8 mouse cellular contexts compared by ENCODE assay signal in genomic region chr5:35525469-35526123, GRCm38 (mm10). TPM values are rescaled to one million over a fixed set of nuclear protein-coding genes. Genes with fewer than 3 reads are reported as not detected.
DNase-seq lines count a peak whose midpoint lies in the region; ATAC-seq and TF ChIP-seq lines count a peak whose summit lies in the region.

TSS of gene Cpz (minus strand) at chr5:35525698.

- H3K4me3 ChIP-seq in kidney, embryonic 16.5 days (ENCODE audit: low read length): peak within 1 kb of the TSS; percentile 35
- no peak within 1 kb of the TSS for H3K4me3 ChIP-seq in kidney, adult 2 months (ENCODE audit: insufficient read depth, low read depth, low read length)
- H3K4me3 ChIP-seq in heart, embryonic 16.5 days (ENCODE audit: low read length): peak within 1 kb of the TSS; percentile 40
- H3K4me3 ChIP-seq in liver, embryonic 11.5 days (ENCODE audit: low read depth, low read length): peak within 1 kb of the TSS; percentile 33

- peak; percentile 87 for ATAC-seq in kidney, embryonic 16.5 days (ENCODE audit: low FRiP score, low TSS enrichment)
- peak; percentile 66 for ATAC-seq in heart, embryonic 16.5 days (replicated peaks; ENCODE audit: extremely low read depth, insufficient read depth, low FRiP score)
- no peak for ATAC-seq in liver, embryonic 11.5 days (replicated peaks; ENCODE audit: low FRiP score)
- ATAC-seq in megakaryocyte-erythroid progenitor cell, adult 5-6 weeks (replicated peaks; ENCODE audit: low FRiP score, low TSS enrichment, poor library complexity, severe bottlenecking): no peak
- ATAC-seq in granulocyte monocyte progenitor cell, adult 5-6 weeks (replicated peaks; ENCODE audit: poor library complexity, severe bottlenecking): no peak

- no peak for DNase-seq in kidney, adult 2 months
- peak; percentile 86 for DNase-seq in brain, embryonic 14.5 days (ENCODE audit: low read depth)
- DNase-seq in liver, embryonic 11.5 days (ENCODE audit: low spot score): peak; percentile 46
- DNase-seq in retina, postnatal 7 days (ENCODE audit: low read depth, low spot score): peak; percentile 33

- WGBS in kidney, embryonic 16.5 days: 3% methylated on average over 29 of the region's 29 CpGs
- 3% methylated on average over 29 of the region's 29 CpGs for WGBS in kidney, adult 2 months
- WGBS in heart, embryonic 16.5 days: 3% methylated on average over 29 of the region's 29 CpGs
- 3% methylated on average over 29 of the region's 29 CpGs for WGBS in liver, embryonic 11.5 days

- peaks cover 20% of the 10 kb centered on the region for H3K27me3 ChIP-seq in kidney, embryonic 16.5 days (ENCODE audit: insufficient read depth, low read length)
- H3K27me3 ChIP-seq in kidney, adult 2 months (replicated peaks; ENCODE audit: control insufficient read depth, insufficient read depth, low read length): no peaks in the 10 kb centered on the region
- peaks cover 48% of the 10 kb centered on the region for H3K27me3 ChIP-seq in heart, embryonic 16.5 days (ENCODE audit: control insufficient read depth, insufficient read depth, low read length)
- H3K27me3 ChIP-seq in liver, embryonic 11.5 days (replicated peaks; ENCODE audit: control insufficient read depth, insufficient read depth, low read length): peaks cover 31% of the 10 kb centered on the region

- no peaks in the 10 kb centered on the region for H3K9me3 ChIP-seq in kidney, embryonic 16.5 days (ENCODE audit: low read length)
- no peaks in the 10 kb centered on the region for H3K9me3 ChIP-seq in heart, embryonic 16.5 days (replicated peaks; ENCODE audit: control insufficient read depth, low read length)
- H3K9me3 ChIP-seq in liver, embryonic 11.5 days (ENCODE audit: control insufficient read depth, low read length): no peaks in the 10 kb centered on the region

- peak within 1 kb of the TSS; percentile 50 for H3K4me2 ChIP-seq in kidney, embryonic 16.5 days (replicated peaks; ENCODE audit: low read depth, low read length)
- peak within 1 kb of the TSS; percentile 57 for H3K4me2 ChIP-seq in heart, embryonic 16.5 days (ENCODE audit: low read depth, low read length)
- H3K4me2 ChIP-seq in liver, embryonic 11.5 days: peak within 1 kb of the TSS; percentile 58

- peak within 1 kb of the TSS; percentile 54 for H3K9ac ChIP-seq in kidney, embryonic 16.5 days (replicated peaks; ENCODE audit: low read length)
- H3K9ac ChIP-seq in heart, embryonic 16.5 days (ENCODE audit: low read length): peak within 1 kb of the TSS; percentile 30; the same call in 1 of the 2 replicates
- H3K9ac ChIP-seq in liver, embryonic 11.5 days (ENCODE audit: low read depth, low read length): peak within 1 kb of the TSS; percentile 50; the same call in 1 of the 2 replicates

- no peaks in the 10 kb centered on the region for H3K36me3 ChIP-seq in kidney, embryonic 16.5 days (ENCODE audit: insufficient read depth, low read length)
- no peaks in the 10 kb centered on the region for H3K36me3 ChIP-seq in kidney, adult 2 months (ENCODE audit: control insufficient read depth, insufficient read depth, low read length)
- H3K36me3 ChIP-seq in heart, embryonic 16.5 days (ENCODE audit: control insufficient read depth, insufficient read depth): no peaks in the 10 kb centered on the region
- H3K36me3 ChIP-seq in liver, embryonic 11.5 days (ENCODE audit: control insufficient read depth, insufficient read depth, low read length): no peaks in the 10 kb centered on the region

- TF ChIP-seq CTCF in kidney, adult 2 months (conservative IDR thresholded peaks at IDR 0.05; ENCODE audit: insufficient read depth, insufficient read length, low read depth, low read length): no peak
- TF ChIP-seq CTCF in brain, embryonic 14.5 days (IDR thresholded peaks at IDR 0.05; ENCODE audit: borderline replicate concordance, extremely low read depth, insufficient read depth, insufficient read length): peak; percentile 17; the same call in 1 of the 2 replicates

- H3K4me1 ChIP-seq in kidney, embryonic 16.5 days (ENCODE audit: insufficient read depth, low read length): peaks cover 16% of the 10 kb centered on the region
- H3K4me1 ChIP-seq in kidney, adult 2 months (ENCODE audit: control insufficient read depth, insufficient read depth, low read length): no peaks in the 10 kb centered on the region
- H3K4me1 ChIP-seq in heart, embryonic 16.5 days (ENCODE audit: control insufficient read depth, insufficient read depth, low read length): peaks cover 11% of the 10 kb centered on the region
- peaks cover 4% of the 10 kb centered on the region for H3K4me1 ChIP-seq in liver, embryonic 11.5 days (replicated peaks; ENCODE audit: control insufficient read depth, insufficient read depth, low read length)

- no peak within 1 kb of the TSS for H3K27ac ChIP-seq in kidney, embryonic 16.5 days (ENCODE audit: low read length)
- H3K27ac ChIP-seq in kidney, adult 2 months (ENCODE audit: insufficient read depth, low read depth, low read length): no peak within 1 kb of the TSS
- H3K27ac ChIP-seq in heart, embryonic 16.5 days (ENCODE audit: low read length): no peak within 1 kb of the TSS
- H3K27ac ChIP-seq in liver, embryonic 11.5 days (ENCODE audit: low read depth, low read length): no peak within 1 kb of the TSS

- TF ChIP-seq POLR2A in kidney, adult 2 months (IDR thresholded peaks at IDR 0.05; ENCODE audit: low read depth, low read length): no peak
- no peak for TF ChIP-seq POLR2A in brain, embryonic 14.5 days (IDR thresholded peaks at IDR 0.05; ENCODE audit: borderline replicate concordance, extremely low read depth, insufficient read depth, insufficient read length, poor library complexity, severe bottlenecking)

RNA-seq across cellular contexts. Expression of gene Cpz, which starts in this region (rescaled TPM):
- polyA plus RNA-seq in kidney, embryonic 16.5 days (2015; fragmentation: Nextera tagmentation; extraction: Ambion mirVana): 6.9 and 7.7 TPM in 2 replicates
- polyA plus RNA-seq in kidney, adult 2 months (2012; rRNA removed): 1.4 and 3.0 TPM in 2 replicates
- 2.3 and 4.4 TPM in 2 replicates for polyA plus RNA-seq in brain, embryonic 14.5 days (2012; rRNA removed)
- 7.7 and 7.9 TPM in 2 replicates for polyA plus RNA-seq in heart, embryonic 16.5 days (2015; fragmentation: Nextera tagmentation; extraction: Ambion mirVana)
- 3.9 and 4.0 TPM in 2 replicates for polyA plus RNA-seq in liver, embryonic 11.5 days (2014; fragmentation: Nextera tagmentation; extraction: Ambion mirVana)
- total RNA-seq in megakaryocyte-erythroid progenitor cell, adult 5-6 weeks (2014; fragmentation: Nextera tagmentation): not detected in 2 replicates
- total RNA-seq in megakaryocyte-erythroid progenitor cell, adult 5-6 weeks (2017): not detected in 2 replicates
- not detected in 2 replicates for total RNA-seq in granulocyte monocyte progenitor cell, adult 5-6 weeks (2014; fragmentation: Nextera tagmentation)
- total RNA-seq in granulocyte monocyte progenitor cell, adult 5-6 weeks (2017): not detected in 2 replicates

Comparison
In these comparisons a context has a peak if more than half of its experiments do, and no peak if none do; other contexts are left out.
1. ATAC-seq: peak in kidney, embryonic 16.5 days (single experiment) and heart, embryonic 16.5 days (single experiment); none in liver, embryonic 11.5 days (single experiment), megakaryocyte-erythroid progenitor cell, adult 5-6 weeks (single experiment) and granulocyte monocyte progenitor cell, adult 5-6 weeks (single experiment).
2. Peak in every context shown above with its lines, with median percentiles within 50 percentile points of each other: H3K4me2 ChIP-seq and H3K9ac ChIP-seq.